Mouse (Mus musculus) ES-E14 (cell line): ENCODE measurements around the gene Golga2.

Experiments used
- HCFC1 ChIP-seq: IDR thresholded peaks from 2 replicates; pipeline ENCODE4 v1.6.1; 2012; ENCODE audit warnings: low read length, inconsistent platforms, borderline replicate concordance; ENCODE audit not compliant: insufficient read depth
- MAFK ChIP-seq: IDR thresholded peaks from 2 replicates; pipeline ENCODE4 v1.6.1; 2014; ENCODE audit warnings: mild to moderate bottlenecking, low read depth, low read length, inconsistent platforms; ENCODE audit not compliant: insufficient read depth
- ZC3H11A ChIP-seq: IDR thresholded peaks from 2 replicates; pipeline ENCODE4 v1.6.1; 2012; ENCODE audit warnings: low read depth, mild to moderate bottlenecking, inconsistent platforms, low read length, borderline replicate concordance
- ZNF384 ChIP-seq: IDR thresholded peaks from 2 replicates; pipeline ENCODE4 v1.6.1; 2012; ENCODE audit warnings: low read depth, low read length, inconsistent platforms

DNA sequence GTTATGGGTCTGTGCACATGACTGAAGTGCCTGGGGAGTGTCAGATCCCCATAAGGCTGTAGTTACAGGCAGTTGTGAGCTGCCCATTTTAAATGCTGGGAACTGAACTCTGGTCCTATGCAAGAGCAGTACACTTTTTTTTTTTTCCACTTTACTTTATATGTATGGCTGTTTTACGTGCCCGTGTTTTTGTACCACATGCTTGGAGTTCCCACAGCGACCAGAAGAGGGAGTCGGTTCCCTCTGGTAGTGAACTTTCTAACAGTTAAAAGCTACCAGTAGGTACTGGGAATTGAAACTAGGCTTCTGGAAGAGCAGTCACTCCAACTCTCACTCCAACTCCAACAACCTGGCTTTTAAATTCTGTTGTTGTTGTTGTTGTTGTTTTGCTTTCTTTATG, 26.5 kb upstream of the Golga2 start:
- TF ChIP-seq MAFK: no peak
- TF ChIP-seq ZNF384: peak; percentile 87
- TF ChIP-seq ZC3H11A: 0 out of 2 replicates have a peak, but pooled peaks have one; percentile 4
- 0 out of 2 replicates have a peak, but pooled peaks have one; percentile 21 for TF ChIP-seq HCFC1
